Mouse (Mus musculus): ENCODE results near the gene Dop1b.

DNA sequence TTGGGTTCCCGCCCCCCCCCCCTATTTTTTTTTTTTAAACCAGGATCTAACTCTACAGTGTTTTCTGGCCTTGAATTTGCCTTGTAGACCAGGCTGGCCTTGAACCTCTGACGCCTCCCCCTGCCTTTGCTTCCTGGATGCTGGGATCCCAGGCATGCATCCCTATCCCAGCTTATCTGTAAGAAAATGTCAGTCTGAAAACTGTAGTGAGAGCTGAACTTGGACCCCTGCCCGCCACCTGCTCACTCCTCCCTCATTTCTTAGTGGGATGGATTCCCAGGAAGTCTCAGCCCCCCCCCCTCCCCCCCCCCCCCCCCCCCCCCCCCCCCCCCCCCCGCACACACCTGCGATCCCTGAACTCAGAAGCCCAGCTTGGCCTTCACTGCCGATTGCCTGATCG is 25.3 kb upstream of the Dop1b start:
- TF ChIP-seq EP300 (IDR thresholded peaks at IDR 0.05; ENCODE audit: low read depth) (no peak), CTCF (IDR thresholded peaks at IDR 0.05; ENCODE audit: low read depth) (no peak)

Measured in liver, embryonic 14.5 days (tissue).